Mouse (Mus musculus) heart, postnatal 36 days (tissue): ENCODE measurements around the gene Fam98a. TPM values are rescaled to one million over a fixed set of nuclear protein-coding genes. Genes with fewer than 3 reads are reported as not detected.
A peak's percentile ranks its signal among the peaks of the same experiment; 100 is the strongest.

ENCODE experiments used
- DNase-seq, 2 experiments: peaks; one replicate each; pipeline ENCODE4 v3.0.0; 2021 to 2022
- intact Hi-C: fragments of 180-260 bp; cut with DNase I; formaldehyde crosslinking; loops from one replicate; pipeline ENCODE4 v1.15.1; 2025
- total RNA-seq, 2 experiments: library from RNA; stranded (reverse); gene quantifications; 2 replicates each; pipeline ENCODE4 v1.2.3; 2021

Gene Fam98a
- total RNA-seq, 2 experiments from 2014 or later, result 37.7 to 42.5 TPM

GRCm38 (mm10) chr17:75523812-75524211 lies 27.9 kb downstream of the Fam98a start:
- DNase-seq, result peak; percentile 33 to 43
- intact Hi-C loops, result no loop called here

- intact Hi-C loops, result no loop called here
Observed at GRCm38 (mm10) chr17:75522347-75523065, 29.2 kb downstream of the Fam98a start.

GRCm38 (mm10) chr17:75521236-75521842 lies 30.4 kb downstream of the Fam98a start:
- intact Hi-C loops, result no loop called here
- DNase-seq, result no peak

More at GRCm38 (mm10) chr17:75522347-75523065, 29.2 kb downstream of the Fam98a start:
- peak; percentile 49 for DNase-seq

GRCm38 (mm10) chr17:75519239-75519900 lies 32.4 kb downstream of the Fam98a start:
- intact Hi-C loops, result no loop called here
- no peak for DNase-seq

GRCm38 (mm10) chr17:75518181-75518901 lies 33.4 kb downstream of the Fam98a start:
- no peak for DNase-seq
- intact Hi-C loops, result no loop called here

- DNase-seq, result no peak
Observed at GRCm38 (mm10) chr17:75516591-75516990, 35.2 kb downstream of the Fam98a start.

GRCm38 (mm10) chr17:75509257-75509656 lies 42.5 kb downstream of the Fam98a start:
- no peak for DNase-seq
- intact Hi-C loops, result no loop called here

More at GRCm38 (mm10) chr17:75516591-75516990, 35.2 kb downstream of the Fam98a start:
- intact Hi-C loops, result no loop called here

- intact Hi-C loops, result no loop called here
- DNase-seq, result no peak
Observed at GRCm38 (mm10) chr17:75506708-75507641, 44.8 kb downstream of the Fam98a start.

GRCm38 (mm10) chr17:75506097-75506675 lies 45.6 kb downstream of the Fam98a start:
- intact Hi-C loops, result no loop called here
- no peak for DNase-seq

- intact Hi-C loops, result no loop called here
- DNase-seq, result no peak
Observed at GRCm38 (mm10) chr17:75505053-75505452, 46.7 kb downstream of the Fam98a start.

GRCm38 (mm10) chr17:75503031-75503430 lies 48.7 kb downstream of the Fam98a start:
- no peak for DNase-seq
- intact Hi-C loops, result no loop called here

- intact Hi-C loops, result no loop called here
- DNase-seq, result peak in 1 of 2 experiments; percentile 15
Observed at GRCm38 (mm10) chr17:75498241-75498651, 53.5 kb downstream of the Fam98a start.

- intact Hi-C loops, result no loop called here
- DNase-seq, result no peak
Observed at GRCm38 (mm10) chr17:75495213-75495612, 56.5 kb downstream of the Fam98a start.

Other genes with a start within 250 kb of the Fam98a start
- 10 to 100 TPM; 23.3 TPM for gene Rasgrp3, start 116.0 kb downstream of the Fam98a start, total RNA-seq